Mouse (Mus musculus): ENCODE measurements around the gene Arpc1a.
"Not testable (repeated sequence)": the region's sequence is repeated elsewhere in the genome, so short reads cannot be mapped to it uniquely, and the experiment has no call there.

Arpc1a gene

DNA sequence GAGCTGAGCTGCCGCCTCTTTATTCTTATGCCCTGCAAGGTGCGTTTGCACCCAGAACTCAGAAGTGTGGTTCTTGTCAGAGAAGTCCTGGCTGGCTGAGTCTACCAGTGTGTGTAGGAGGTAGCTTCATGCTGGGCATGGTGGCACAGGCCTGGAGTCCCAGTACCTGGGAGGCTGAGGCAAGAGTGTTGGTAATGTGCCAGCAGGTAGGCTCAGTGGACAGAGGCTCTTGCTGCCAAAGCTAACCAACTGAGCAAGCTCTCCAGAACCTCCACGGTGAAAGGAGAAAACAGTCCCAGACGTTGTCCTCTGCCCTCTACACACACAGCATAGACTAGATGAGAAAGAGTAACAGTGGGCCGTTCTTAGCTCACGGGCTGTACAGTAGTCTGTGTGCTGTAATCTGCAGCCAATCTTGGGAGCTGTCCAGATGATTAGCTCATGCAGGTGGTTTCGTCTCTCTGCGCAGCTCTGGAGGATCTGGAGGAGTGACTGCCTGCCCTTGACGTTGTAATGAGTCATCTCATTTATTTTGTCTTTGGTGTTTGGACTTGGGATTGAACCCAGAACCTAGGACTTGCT, 22.2 kb downstream of the Arpc1a start:
- no peak for DNase-seq

- DNase-seq = no peak
These were observed 26.8 kb downstream of the Arpc1a start for GRCm38 (mm10) chr5:145110401-145110800.

- no peak for DNase-seq
These were observed 28.9 kb downstream of the Arpc1a start for GRCm38 (mm10) chr5:145112566-145112965.

- peak in 1 of 2 experiments; percentile 12 for DNase-seq
These were observed 29.8 kb downstream of the Arpc1a start for GRCm38 (mm10) chr5:145113416-145113815.

DNA sequence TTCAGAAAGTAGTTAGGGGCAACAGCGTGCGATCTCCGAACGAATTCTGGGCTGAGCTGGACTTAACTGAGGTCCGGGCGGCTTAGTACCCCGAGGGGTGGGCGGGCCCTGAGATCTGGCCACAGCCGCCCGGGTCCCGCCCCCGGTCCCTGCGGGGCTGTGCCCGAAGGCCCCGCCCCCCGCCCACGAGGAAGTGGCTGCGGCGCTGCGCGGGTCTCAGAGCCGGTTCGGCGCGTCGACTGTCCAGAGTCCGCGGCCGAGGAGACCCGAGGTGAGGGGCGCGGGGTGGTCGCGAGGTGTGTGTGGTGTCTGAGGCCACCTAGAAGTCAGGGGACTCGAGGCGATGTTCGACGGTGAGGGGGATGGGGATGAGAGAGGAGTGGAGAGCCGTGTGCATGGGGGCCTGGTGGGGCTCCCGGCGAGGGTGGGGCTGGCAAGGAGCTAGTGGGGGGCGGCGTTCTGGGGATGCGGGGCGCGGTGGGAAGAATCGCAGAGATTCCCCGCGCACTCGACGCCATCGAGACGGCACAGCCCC, 30.5 kb downstream of the Arpc1a start, which contains the start of gene Arpc1b:
Gene Arpc1b, plus strand, starts transcription at position 145 of the 535 bp plus-strand sequence.
- DNase-seq = peak; percentile 83 to 90

GRCm38 (mm10) chr5:145114606-145115473, 31.2 kb downstream of the Arpc1a start:
- DNase-seq = peak; percentile 60 to 78

- no peak for DNase-seq
These were observed 32.1 kb downstream of the Arpc1a start for GRCm38 (mm10) chr5:145115736-145116135.

DNA sequence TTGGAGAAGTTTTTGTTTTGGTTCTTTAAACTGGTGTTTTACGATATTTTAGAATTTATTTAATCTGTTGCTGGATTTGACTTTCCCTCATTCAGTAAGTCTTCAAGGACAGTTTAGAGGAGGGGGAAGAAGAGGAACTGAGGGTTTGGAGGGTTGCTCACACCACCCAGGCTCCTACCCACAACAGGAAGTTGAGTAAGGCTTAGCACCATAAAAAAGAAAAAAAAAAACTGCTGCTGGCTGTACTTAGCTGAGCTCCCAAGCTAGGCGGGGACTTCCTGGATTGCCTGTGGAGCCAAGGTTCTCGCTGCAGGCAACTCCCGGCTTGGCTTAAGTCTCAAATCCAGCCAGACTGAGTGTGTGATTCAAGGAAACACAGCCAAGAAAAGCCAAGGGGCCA, 32.7 kb downstream of the Arpc1a start:
- DNase-seq = peak; percentile 73 to 89

DNA sequence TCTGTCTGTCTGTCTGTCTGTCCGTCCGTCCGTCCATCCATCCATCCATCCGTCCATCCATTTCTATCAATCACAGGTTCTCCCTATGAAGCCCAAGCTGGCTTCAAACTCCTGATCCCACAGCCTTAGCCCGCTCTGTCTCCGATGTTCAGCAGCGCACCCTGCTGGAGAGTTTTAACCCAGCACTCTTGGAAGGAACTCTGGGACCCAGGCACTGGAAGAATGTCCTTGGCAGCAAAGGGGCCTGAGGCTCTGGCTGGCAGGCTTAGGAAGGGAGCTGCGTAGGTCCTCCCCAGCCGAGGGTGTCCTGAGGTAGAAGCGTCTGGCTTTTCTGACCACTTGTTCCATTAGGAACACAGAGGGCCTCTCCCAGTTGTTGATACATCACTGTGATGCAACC, 33.3 kb downstream of the Arpc1a start:
- peak; percentile 61 to 84 for DNase-seq

DNA sequence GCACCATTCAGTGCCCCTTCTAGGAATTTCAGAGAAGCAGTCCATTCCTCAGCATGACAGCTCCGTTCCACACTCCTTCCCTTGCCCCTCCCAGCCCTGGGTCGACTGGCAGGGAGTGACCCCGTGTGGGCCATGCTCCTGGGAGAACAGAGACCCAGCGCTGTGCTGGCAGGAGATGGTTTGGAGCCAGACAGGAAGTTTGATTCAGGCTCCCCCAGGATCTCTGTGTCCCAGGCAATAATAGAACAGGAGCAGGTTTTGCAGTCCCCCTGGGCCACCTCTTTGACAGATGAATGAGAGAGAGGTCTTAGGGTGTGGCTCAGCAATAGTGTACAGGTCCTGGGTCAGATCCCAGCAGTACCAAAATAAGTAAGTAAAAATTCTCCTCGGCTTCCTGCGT, 34.4 kb downstream of the Arpc1a start:
- peak; percentile 46 to 58 for DNase-seq

- DNase-seq = no peak
These were observed 34.8 kb downstream of the Arpc1a start for GRCm38 (mm10) chr5:145118461-145118860.

GRCm38 (mm10) chr5:145119385-145119784, 35.8 kb downstream of the Arpc1a start:
- DNase-seq = peak in 1 of 2 experiments; percentile 39

- DNase-seq = no peak
These were observed 37.3 kb downstream of the Arpc1a start for GRCm38 (mm10) chr5:145120921-145121320.

DNA sequence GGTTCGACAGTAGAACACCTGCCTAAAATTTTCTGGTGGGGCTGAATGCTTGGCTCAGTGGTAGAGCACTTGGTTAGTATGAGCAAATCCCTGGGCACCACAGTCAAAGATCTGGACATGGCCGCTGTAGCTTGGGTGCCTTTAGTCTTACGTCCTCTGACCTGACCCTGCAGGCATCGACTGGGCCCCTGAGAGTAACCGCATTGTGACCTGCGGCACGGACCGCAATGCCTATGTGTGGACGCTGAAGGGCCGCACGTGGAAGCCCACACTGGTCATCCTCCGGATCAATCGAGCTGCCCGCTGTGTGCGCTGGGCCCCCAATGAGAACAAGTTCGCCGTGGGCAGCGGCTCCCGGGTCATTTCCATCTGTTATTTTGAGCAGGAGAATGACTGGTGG, 39.8 kb downstream of the Arpc1a start:
- DNase-seq = no peak

DNA sequence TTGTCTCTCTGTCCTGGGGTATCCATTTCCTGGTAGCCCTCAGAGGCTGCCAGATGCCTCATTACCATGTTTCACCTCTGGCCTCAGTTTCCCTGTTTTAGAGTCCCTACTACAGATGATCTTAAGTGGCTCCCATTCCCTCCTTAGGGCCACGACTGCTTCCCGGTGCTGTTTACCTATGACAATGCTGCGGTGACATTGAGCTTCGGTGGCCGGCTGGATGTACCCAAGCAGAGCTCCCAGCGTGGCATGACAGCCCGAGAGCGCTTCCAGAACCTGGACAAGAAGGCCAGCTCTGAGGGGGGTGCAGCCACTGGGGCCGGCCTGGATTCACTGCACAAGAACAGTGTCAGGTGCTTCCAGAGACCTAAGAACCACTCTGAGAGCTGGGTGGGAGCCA, 43.0 kb downstream of the Arpc1a start:
- no peak for DNase-seq

- DNase-seq = peak; percentile 28 to 57
These were observed 45.5 kb downstream of the Arpc1a start for GRCm38 (mm10) chr5:145129124-145129523.

DNA sequence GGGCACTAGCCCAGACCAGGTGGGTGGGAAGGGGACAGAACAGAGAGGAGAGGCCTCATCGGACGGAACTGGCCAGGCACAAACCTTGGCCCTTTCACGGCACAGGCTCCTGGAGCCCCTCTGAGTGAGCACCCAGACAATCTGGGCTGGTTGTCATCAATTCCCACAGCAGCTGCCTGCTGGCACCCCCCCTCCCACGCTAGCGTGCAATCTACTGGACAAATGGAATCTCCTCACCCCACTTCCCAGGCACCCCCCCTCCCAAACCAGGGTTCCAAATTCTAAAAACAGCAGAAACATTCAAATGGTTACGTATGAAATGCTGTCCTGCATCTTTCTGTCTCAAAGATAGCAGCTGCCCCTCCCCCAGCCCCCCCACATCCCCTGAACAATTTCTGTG, 46.1 kb downstream of the Arpc1a start:
- not testable (repeated sequence) for DNase-seq

GRCm38 (mm10) chr5:145130191-145130590, 46.6 kb downstream of the Arpc1a start:
- DNase-seq = no peak

DNA sequence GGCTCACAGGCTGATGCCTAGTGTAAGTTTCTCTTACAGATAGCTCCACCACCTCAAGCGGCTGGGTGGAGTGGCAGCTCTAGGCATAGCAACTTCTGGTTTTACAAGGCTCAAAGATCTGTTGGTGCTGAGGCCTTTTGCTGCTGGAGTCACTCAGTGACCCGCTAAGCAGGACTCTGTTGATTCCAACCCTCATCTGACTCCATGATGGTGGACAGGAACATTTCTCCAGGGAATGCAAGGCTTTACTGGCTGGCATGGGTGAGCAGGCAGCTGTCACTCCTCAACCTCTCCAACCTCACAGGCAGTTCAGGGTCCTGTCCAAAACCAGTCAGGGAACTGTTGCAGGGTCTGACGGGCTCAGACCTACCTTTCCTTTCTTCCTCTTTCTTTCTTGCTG, 47.4 kb downstream of the Arpc1a start:
- DNase-seq = no peak

GRCm38 (mm10) chr5:145133275-145133674, 49.6 kb downstream of the Arpc1a start:
- DNase-seq = not testable (repeated sequence)

DNA sequence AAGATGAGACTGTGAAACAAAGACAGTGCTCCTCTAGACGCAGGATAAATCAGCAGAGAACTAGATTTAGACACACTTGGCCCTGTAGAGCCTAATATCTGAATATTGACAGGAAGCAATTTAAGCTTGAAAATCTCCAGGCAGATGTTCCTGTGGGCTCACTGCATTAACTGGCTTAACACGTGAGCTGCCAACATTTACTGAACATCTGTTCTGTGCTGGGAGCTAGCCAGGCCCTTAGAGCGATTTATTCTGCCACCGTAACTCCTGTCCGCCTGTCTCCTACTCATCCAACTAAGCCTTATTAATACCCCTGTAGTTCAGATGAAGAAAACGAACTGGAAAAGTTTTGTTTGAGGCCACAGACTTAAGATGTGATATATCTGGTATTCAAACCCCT, 55.2 kb downstream of the Arpc1a start:
- no peak for DNase-seq

- peak; percentile 95 to 96 for DNase-seq
These were observed 56.2 kb downstream of the Arpc1a start, which contains the start of the genes Pdap1 and Bud31 for GRCm38 (mm10) chr5:145139571-145140519. Pdap1 (minus strand) TSS chr5:145140238. Bud31 (plus strand) TSS chr5:145140362.
